Mouse (Mus musculus): ENCODE measurements around the gene Cdh9.
A peak's percentile ranks its signal among the peaks of the same experiment; 100 is the strongest.

Cdh9 gene

GRCm38 (mm10) chr15:16728470-16729011 is at the start of gene Cdh9:
TSS of gene Cdh9 (plus strand) at chr15:16728756.
- peak; percentile 54 for DNase-seq (ENCODE audit: low read depth, low spot score)

GRCm38 (mm10) chr15:16679096-16679495 is 49.5 kb upstream of the Cdh9 start:
- DNase-seq (ENCODE audit: low read depth, low spot score), result no peak

DNA sequence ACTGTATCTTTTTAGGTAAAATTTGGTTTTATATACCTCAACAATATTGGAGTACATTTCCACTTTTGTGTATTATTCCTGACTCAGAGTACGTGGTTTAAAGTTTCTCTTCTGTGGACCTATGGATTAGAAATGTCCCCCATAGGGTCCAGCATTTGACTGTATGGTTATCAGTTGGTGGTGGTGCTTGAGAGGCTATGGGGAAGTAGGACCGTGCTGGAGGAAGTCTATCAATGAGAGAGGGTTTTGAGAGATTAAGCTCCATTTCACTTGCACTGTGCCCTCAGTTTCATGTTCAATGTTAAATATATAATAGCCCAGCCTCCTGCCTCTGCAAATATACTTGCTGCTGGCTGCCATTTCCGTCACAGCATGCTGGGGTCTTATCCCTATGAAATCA is 28.7 kb upstream of the Cdh9 start:
- no peak for DNase-seq (ENCODE audit: low read depth, low spot score)

- no peak for DNase-seq (ENCODE audit: low read depth, low spot score)
Measured at GRCm38 (mm10) chr15:16702340-16702739, 26.2 kb upstream of the Cdh9 start.

DNA sequence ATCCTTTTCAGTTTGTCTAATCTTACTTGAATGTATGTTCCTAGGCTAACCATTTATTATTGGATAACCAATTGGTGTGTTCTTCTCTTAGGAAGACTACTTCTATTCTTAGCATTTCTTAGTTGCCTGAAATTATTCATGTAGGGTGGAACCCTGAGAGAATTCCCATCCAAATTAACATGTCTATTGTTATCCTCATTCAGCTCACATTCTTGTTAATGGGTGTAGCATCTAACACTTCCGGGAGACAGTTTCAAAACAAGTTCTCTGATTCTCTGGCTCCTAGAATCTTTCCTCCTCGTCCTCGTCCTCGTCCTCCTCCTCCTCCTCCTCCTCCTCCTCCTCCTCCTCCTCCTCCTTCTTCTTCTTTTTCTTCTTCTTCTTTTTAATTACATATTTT is 10.5 kb downstream of the Cdh9 start:
- no peak for DNase-seq (ENCODE audit: low read depth, low spot score)

- no peak for DNase-seq (ENCODE audit: low read depth, low spot score)
Measured at GRCm38 (mm10) chr15:16746672-16747071, 18.1 kb downstream of the Cdh9 start.

DNA sequence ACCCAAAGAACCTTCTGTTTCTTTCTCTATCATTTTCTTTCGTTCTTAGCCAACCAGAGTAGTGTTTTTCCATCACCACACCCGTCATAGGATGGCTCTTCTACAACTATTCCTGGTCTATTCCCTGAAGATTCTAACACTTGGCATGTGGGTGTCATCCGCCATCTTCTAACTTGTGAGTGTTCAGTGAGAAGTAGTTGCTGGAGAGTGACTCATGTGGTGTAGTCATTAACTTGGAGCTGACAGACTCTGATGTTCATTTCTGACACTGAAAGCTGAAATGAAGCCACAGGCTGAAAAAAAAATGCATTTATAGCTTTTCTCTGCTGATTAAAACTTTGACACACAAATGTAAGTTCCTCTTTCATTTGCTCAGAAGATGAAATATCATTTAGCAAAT is 34.7 kb downstream of the Cdh9 start:
- peak; percentile 70 for DNase-seq (ENCODE audit: low read depth, low spot score)

DNA sequence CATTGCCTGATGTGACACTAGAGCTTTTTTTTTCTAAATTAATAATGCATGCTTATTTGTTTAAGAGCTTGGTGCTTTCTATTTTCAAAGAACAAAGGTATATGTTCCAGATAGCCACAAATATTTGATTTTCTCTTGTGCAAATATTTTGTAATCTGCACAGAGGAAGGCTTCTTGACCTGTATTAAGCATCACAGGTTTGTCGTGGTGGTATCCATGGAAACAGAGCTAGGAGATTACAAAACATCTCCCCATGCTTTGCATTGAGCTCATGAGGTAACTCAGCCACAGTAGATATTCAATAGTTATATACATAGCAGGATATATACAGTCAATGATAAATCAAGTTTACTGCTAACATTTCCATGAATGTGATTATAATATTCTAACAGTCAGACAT is 56.0 kb downstream of the Cdh9 start:
- no peak for DNase-seq (ENCODE audit: low read depth, low spot score)

GRCm38 (mm10) chr15:16792857-16793256 is 64.3 kb downstream of the Cdh9 start:
- peak; percentile 51 for DNase-seq (ENCODE audit: low read depth, low spot score)

DNA sequence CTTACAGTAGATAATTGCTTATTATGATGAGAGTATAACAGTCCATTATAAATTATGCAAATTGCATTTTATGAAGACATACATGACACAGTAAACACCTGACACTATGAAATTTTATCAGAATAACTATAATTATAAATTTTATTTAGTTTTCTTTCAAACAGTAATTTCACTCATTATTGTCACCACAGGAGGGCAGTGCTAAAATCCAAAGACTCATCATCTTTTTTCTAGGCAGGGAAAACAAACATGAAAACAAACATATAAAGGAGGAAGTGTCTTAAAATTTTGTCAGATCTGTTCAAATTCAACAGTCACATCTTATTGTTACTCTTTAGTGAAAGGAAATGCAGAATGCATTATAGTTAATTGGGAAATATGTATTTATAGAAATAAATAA is 72.7 kb downstream of the Cdh9 start:
- DNase-seq (ENCODE audit: low read depth, low spot score), result no peak

- DNase-seq (ENCODE audit: low read depth, low spot score), result no peak
Measured at GRCm38 (mm10) chr15:16810787-16811186, 82.2 kb downstream of the Cdh9 start.

DNA sequence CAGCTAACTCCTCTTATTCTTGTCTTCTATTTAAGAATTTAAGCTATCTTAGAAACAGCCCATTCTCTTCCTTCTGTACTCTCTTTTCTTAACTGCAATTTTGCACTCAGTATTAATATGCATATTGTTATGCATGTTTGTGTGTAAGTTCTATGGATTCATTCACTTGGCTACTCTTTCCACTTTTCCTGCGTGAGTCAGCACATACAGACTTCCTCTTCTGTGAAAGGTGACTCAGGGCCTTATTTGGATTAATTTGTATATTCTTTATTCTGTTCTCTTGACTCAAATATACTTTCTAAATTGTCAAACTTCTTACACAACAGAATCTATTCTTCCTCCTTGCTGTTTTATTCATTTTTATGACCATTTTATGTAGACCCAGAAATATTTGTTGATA is 85.5 kb downstream of the Cdh9 start:
- DNase-seq (ENCODE audit: low read depth, low spot score), result no peak

- no peak for DNase-seq (ENCODE audit: low read depth, low spot score)
Measured at GRCm38 (mm10) chr15:16834761-16835160, 106.2 kb downstream of the Cdh9 start.

DNA sequence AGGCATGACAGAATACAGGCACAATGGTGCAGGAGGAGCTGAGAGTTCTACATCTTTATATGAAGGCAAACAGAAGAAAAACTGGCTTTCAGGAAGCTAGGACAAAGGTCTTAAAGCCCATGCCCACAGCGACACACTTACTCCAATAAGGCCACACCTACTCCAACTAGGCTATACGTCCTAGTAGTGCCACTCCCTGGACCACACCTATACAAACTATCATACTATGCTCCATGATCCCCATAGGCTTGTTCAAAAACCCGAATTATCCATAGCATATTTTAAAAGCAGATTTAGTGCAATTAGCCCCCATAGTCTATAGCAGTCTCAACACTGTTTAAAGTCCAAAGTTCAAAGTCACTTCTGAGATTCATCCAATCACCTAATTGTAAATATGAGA is 154.0 kb downstream of the Cdh9 start:
- no peak for DNase-seq (ENCODE audit: low read depth, low spot score)

GRCm38 (mm10) chr15:16896674-16897073 is 168.1 kb downstream of the Cdh9 start:
- DNase-seq (ENCODE audit: low read depth, low spot score), result no peak
